Mouse (Mus musculus) Muller cell, postnatal 12 days (primary cell): ENCODE results near the gene Pbxip1.
"Not testable (repeated sequence)": the region's sequence is repeated elsewhere in the genome, so short reads cannot be mapped to it uniquely, and the experiment has no call there.

Experiments
- DNase-seq: peaks from one replicate; pipeline ENCODE4 v3.0.0-alpha.2; 2015; ENCODE audit errors: inconsistent ontology term

Gene Pbxip1

DNA sequence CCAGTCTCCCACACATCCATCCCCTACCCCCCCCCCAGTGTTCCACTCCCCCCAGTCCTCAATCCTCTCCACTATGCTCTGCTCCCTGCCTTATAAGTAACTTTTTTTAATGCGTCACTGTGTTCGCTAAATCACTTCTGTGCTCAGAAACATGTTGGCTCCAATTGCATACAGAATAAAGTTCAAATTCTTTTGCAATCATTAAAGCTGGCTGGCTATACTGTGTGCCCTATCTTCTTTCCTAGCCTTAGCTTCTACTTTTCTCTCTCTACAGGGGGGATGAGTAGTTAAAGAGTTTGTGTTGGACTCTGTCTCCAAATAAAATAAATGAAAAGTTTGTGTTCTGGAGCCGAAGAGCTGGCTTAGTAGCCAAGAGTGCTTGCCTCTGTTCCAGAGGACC lies 26.8 kb upstream of the Pbxip1 start:
- no peak for DNase-seq

DNA sequence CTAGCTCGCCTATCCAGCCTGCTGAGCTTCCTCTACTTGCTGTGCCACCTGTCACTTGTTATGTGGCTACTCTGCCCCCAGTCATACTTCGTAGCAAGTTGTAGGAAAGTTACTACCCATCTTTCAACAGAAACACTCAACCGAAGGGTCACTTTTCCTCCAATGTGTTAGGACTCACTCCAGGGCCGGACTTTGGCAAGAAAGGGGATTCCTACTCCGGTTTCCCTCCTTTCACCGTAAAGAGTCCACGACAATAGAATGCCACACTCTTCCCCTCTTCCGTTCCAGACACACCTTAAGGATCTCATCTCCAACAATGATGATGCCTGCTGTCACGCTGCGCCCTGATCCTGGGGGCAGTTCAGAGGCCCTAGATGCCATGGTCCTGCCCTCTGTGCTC lies 25.6 kb upstream of the Pbxip1 start:
- no peak for DNase-seq

DNA sequence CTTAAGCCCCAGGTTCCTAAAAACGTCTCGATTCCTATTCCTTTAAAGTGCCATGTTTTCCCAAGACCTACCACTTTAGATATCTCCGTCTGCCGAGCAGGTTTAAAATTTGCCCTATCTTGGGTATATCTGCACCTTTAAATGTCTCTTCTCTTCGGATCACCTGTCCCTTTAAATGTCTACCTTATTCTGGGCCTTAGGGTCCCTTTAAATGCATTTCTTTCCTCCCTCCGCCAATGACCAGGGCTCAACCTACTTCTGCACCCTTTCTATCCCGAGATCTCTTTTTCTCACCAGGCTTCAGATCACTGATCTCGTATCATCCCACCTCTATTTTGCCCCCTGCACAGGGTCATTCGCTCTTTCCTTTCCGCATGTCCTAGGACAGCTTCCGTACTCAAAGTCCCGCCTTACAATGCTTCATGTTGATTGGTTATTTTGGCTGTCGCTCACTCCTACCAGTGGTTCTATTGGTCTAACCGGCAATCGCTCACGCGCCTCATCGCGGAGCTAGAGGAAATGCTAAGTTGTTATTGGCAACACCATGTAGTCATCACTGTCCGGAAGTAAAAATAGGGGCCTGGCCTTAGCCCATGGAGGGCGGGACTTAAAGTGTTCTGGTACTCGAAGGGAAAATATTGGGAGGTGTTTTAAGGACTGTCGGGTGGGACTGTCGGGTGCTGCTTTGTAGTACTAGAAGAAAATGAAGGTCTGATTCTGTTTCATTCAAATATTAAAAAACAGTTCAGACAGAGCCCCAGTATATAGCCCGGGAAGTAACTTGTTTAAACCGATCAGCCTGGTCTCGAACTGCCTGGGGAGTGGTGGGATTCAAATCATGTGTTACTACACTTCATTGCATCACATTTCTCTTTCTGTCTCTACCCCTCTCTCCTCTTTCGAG lies 24.8 kb upstream of the Pbxip1 start, which contains the start of gene Flad1:
TSS of gene Flad1 (minus strand) at position 381 of the 904 bp plus-strand sequence.
- DNase-seq: peak; percentile 95

DNA sequence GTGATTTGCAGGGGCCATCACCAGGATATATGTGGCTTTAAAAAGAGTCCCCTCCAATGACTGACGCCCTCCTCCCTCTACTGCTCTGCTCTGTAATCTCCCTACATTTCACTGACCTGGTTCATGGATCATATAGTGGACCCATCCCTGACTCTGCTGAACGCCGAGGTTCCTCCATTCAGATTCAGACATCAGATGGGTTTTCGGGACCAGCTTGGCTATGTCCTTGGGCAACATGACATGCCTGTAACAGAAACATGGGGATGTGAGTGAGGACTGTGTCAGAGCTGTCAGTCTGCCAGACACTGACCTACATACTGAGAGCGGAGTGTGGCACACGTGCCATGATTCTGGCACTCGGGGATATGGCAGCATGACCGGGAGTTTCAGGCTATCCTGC lies 20.3 kb upstream of the Pbxip1 start:
- DNase-seq: no peak

DNA sequence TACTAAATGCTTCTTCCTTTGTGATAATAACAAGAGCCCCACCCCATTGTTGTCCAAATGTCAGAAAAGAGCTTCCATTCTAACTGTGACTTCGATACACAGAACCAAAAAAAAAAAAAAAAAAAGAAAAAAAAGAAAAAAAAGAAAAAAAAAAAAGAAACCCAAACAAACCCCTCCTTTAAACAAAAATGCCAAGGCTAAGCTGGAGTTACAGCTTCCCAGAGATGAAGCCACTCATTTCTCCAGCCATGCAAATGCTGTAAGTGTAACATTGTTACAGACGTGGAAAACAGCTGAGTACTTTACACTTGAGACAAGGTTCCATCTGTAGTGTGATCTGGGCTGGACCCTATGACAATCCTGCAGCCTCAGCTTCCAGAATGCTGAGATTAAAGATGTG lies 19.4 kb upstream of the Pbxip1 start:
- no peak for DNase-seq

DNA sequence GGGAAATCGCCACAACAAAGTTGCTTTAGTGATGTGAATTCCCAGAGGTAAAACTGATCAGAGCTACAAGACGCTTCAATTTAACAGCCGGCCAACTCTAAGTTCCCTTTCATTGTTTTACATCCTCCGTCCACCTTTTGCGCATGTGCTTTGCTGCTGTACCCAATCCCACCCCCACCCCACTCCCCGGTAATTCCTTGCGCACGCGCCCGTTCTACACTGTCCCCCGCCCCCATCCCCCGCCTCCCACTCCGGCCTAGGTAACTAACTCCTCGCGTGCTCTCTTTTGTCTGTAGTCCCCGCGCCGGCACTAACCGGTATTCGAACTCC lies 18.7 kb upstream of the Pbxip1 start:
- DNase-seq: no peak

DNA sequence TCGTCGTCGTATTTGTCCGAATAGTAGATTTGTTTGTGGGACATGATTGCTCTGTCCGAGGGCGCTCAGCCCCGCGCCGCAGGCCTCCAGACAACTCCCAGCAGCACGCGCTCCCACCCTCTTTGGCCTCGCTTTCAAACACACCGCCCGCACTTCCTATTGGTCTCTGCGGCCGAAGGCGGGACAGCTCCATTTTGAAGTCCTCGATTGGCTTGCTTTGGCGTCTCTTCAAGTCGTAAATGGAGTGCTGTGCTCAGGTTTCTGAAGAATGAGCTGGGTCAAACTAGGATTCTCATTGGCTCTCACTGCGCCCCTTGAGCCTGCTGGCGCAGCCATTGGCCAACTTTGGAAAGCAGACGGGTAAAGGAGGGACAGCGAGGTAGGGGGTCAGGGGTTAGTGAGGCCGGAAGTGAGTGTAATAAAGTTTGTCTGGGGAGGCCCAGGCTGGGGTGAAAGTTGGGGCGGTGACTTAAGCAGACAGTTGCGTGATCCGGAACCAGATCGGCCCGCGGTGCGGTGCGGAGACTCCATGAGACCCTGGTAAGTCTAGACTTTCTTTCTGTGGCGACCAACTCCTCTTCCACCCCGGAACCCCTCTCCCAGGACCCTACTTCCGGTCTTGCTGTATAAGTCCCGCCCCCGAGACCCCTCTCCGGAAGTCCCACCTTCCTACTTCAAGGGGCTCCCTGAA lies 18.2 kb upstream of the Pbxip1 start, which contains the start of the genes Cks1b and Shc1:
TSS of gene Cks1b (minus strand) at position 214 of the 691 bp plus-strand sequence.
TSS of gene Shc1 (plus strand) at position 274 of the 691 bp plus-strand sequence.
- DNase-seq: peak; percentile 98

DNA sequence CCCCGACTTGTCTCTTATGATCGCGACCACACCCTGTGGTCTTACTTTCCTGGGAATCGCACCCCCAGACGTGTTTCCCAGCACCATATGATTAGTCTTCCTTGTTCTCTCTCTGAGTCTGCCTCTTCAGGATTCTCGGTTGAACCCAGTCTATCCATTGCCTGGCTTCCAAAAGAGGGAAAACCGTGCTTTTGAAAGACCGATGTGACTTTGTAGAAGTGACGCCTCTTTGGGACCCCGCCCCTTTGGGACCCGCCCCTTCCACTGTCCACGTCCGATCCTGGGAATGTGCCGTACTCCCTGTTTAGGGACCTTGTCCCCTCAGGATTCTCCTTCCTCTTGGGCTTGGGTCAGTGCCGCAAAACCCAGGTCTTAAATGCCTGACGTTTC lies 17.6 kb upstream of the Pbxip1 start:
- peak; percentile 95 for DNase-seq

DNA sequence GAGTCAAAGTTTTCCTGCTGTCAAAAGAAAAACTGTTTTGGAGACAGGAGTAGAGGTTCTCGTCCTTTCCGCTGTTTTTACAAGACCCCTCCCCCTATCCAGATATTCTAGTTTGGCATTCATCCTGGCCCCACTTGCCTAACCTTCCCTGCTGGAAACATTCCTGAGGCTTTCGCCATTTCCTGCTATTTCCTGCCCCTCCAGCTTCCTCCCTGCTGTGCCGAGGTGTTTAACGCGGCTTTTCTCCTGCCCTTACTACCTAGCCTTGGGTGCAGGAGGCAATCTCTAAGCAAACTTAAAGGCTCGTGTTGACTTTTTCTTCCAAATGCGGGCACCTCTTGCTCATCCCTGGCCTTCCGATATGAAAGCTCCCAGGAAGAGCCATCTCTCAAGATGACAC lies 16.9 kb upstream of the Pbxip1 start:
- peak; percentile 82 for DNase-seq

DNA sequence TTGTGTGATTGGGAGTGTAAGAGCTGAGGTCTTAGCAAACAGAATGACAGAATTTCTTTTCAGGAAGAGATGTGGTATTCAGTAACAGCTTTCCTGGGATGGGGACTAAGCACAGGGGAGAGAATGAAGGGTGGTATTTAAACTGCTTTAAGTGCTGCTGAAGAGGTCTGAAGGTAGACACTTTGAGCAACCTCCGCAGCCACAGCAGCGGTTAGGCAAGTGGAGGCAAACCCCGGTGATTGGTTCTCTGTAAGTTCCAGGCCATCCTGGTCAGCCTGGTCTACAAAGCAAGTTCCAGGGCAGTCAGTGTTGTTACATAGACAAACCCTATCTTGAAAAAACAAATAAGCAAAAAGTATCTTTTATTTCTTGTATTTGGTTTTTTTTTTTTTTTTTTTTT lies 16.5 kb upstream of the Pbxip1 start:
- DNase-seq: no peak

DNA sequence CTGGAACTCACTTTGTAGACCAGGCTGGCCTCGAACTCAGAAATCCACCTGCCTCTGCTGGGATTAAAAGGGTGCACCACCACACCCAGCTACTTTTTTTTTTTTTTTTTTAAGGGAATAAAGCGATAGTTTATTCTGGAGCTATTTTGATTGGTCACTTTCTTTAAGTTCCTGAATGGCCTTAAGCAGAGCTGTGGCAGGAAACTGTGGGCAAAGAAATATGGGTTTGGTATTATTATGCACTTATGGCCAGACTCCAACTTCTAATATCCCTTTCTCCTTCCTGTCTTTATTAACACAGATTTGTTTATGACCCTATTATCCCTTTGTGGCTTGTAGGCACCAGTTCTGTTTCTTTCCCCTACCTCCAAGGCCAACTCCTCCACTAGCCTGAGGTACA lies 16.1 kb upstream of the Pbxip1 start:
- no peak for DNase-seq

DNA sequence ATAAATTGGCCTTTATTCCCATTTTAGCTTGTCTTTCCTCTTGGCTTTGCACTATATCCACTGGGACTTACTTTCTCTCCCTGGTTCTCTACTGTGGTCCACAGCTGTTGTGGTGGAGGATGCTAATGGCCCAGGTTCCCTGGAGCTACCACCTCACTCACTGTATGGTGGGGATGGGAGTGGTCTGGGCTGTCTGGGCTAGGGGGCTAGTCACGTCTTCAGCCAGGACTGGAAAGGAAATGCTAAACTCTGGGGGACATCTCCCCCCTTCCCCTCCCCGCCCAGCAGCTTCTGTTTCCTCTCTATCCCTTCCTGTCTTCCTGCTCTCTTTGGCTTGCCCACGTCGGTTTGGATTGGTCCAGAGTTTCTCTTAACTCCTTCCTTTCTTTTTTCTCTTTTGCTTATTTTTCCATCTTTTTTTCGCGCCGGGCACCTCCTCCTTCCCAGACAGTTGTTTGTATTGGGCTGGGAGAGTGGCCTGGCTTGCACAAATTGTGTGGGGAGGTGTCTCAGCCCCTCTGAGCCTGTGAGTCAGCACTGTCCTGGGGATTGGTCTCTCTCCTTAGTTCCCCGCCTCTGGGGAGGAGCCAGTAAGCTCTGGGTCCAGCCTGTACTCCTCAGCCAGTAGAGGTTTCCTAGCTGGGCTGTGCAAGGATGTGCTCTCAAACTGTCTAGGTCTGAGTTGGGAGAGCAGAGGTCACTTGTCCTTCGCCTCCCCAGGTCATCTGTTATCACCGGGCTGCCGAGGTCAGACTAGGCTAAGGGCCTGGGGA lies 15.3 kb upstream of the Pbxip1 start:
- peak; percentile 93 for DNase-seq

DNA sequence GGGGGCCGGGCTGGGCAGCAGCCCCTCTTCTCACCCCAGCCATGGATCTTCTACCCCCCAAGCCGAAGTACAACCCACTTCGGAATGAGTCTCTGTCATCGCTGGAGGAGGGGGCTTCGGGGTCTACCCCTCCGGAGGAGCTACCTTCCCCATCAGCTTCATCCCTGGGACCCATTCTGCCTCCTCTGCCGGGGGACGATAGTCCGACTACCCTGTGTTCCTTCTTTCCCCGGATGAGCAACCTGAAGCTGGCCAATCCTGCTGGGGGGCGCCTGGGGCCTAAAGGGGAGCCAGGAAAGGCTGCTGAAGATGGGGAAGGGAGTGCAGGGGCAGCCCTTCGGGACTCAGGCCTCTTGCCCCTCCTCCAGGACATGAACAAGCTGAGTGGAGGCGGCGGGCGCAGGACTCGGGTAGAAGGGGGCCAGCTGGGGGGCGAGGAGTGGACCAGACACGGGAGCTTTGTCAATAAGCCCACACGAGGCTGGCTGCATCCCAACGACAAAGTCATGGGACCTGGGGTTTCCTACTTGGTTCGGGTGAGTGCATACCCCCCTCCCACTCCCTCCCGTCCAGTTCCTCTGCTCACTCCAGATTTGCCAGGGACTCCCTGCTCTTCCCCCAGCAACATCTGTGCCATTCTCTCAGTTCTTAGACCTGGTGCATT lies 14.6 kb upstream of the Pbxip1 start:
- DNase-seq: peak; percentile 39

DNA sequence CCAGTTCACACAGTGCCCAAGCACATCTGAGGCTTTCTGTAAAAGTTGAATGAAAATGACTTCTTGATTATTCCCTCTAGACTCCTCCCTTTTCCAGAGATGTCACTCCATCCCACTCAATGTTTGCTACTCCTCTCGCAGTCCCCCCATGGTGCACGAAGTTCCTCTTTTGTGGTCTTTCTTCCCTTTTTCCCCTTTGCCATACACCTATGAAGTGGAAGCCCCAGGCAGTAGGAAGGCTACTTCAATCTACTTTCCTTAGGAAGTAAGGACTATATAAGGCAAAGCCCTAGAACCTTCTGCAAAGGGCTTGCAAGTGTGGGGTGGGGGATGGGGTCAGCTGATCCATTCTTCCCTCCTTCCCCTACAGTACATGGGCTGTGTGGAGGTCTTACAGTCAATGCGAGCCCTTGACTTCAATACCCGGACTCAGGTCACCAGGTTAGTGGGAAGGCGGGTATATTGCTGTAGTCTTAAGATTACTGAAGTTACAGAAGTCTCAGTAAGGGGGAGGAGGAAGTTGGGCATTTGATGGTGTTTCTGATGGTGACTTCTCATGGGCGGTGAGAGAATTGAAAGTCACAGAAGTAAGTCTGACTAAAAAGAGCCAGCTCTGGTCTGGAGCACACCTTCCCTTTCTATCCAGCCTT lies 13.8 kb upstream of the Pbxip1 start:
- no peak for DNase-seq

DNA sequence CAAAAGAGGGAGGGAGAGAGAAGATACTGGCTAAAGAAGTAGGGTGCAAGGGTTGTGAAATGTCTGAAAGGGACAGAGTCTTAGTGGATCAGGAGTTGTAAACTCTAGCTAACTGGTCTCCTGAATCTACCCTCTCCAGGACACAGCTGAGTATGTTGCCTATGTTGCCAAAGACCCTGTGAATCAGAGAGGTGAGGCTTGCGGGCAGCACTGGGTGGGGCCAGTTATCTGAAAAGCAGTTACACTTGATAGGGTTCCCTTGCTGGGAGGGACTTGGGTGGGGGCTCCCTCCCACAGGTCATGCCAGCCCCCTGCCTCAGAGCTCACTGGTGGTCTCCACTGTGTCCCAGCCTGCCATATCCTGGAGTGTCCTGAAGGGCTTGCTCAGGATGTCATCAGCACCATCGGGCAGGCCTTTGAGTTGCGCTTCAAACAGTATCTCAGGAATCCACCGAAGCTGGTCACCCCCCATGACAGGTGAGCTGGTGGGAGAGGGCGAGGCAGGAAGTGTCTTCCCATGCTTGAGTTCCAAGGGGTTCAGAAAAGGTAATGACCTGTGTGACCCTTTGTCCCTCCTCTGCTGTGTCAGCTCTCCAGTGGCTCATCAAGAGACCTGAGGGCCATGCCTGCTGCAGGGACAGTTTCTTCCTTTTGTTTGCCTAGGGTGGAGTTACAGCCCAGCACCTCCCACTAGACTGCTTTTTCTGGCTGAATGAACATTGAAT lies 11.9 kb upstream of the Pbxip1 start:
- no peak for DNase-seq

DNA sequence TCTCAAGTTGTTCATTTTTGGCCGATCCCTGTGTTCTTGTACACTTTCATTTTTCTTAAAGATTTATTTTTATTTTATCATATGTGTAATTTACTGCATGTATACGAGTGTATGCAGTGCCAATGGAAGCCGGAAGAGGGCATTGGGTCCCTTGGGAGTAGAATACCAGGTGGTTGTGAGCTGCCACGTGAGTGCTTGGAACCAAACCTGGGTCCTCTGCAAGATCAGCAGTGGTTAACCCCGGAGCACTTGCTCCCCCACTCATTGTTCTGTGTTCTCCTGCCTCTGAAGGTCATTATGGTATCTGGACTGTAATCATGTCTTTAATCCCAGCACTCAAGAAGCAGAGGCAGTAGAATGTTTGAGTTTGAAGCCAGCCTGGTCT lies 11.4 kb upstream of the Pbxip1 start:
- DNase-seq: no peak

DNA sequence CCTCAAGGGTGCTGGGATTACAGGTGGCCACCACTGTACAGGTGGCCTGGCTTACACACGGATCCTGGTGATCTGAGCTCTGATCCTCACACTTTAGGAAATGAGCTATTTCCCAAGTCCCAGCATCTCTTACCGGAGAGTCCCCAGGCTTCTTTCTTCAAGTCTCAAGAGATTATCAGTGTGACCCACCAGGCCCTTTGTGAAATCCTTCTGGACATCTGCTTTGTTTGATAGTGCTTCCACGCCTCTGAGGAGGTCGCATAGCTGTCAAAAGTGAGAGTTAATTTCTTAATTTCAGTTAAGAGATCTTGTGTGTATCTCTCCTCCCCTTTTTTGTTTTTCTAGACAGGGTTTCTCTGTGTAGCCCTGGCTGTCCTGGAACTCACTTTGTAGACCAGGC lies 10.6 kb upstream of the Pbxip1 start:
- no peak for DNase-seq

DNA sequence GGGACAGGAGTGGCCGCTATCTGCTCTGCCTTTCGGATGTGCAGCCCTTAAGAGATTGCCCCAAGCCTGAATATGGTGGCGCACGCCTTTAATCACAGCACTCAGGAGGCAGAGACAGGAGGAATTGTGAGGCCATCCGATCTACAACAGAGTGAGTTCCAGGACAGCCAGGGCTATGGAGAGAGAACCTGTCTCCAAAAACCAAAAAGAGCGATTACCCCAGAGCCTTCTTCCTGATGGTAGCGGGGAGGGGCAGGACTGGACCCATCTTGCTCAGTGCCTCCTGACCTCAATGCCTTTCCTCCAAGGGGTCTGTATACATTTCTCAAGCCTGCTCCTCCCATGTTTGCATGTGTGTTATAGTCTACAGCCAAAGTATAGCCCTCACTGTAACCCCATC lies 7.5 kb upstream of the Pbxip1 start:
- not testable (repeated sequence) for DNase-seq

DNA sequence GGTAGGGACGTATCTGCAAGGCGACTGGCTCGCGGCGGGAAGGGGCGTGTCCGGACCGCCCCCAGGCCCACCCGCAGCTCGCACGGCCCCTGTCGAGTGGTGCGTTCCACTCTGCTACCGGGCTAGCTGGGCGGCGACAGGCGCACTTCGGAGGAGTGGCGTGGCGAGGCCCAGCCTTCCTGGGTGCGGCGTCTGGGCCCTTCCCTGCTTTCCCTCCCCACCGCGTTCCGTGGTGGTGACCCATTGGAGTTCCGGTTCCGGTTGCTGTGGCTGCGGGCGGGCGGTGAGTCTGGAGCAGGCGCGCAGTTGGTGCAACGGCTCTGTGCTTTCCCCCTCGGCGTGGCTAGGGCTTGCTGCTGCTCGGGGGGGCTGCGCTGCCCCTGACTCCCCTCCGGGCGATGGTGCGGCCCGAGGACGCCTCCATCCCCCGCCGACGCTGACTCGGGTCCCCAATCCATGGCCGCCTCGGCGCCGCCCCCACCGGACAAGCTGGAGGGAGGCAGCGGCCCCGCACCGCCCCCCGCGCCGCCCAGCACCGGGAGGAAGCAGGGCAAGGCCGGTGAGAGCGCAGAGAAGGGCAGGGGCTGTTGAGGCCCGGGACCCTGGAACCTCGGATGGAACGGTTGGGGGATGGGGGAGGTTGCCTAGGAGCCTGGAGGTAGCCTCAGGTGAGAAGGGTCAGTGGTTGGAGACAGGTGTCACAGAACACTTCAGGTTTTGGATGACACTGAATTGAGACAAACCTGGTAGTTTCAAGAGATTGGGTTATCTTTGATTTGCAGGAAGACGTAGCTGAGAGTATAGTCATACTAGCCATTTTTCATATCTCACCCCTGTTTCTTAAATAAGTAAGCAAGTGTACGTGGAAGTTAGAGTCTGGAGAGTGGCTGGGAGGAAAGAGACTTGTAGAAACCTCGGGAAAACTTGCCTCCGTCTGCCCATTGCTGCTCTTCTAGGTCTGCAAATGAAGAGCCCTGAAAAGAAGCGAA lies 6.0 kb upstream of the Pbxip1 start, which contains the start of gene Pygo2:
TSS of gene Pygo2 (plus strand) at position 44 of the 989 bp plus-strand sequence.
- peak; percentile 98 for DNase-seq
